Mouse (Mus musculus) erythroblast, embryonic 14.5 days (primary cell): ENCODE measurements around the gene Phactr2. TPM values are rescaled to one million over a fixed set of nuclear protein-coding genes. Genes with fewer than 3 reads are reported as not detected.
"Not testable (repeated sequence)": the region's sequence is repeated elsewhere in the genome, so short reads cannot be mapped to it uniquely, and the experiment has no call there.

ENCODE experiments used
- H3K27me3 ChIP-seq: 2 replicates; pipeline ENCODE4 v1.6.1; 2012; ENCODE audit warnings: inconsistent platforms; ENCODE audit not compliant: control insufficient read depth
- H3K36me3 ChIP-seq: 2 replicates; pipeline ENCODE4 v1.6.1; 2012; ENCODE audit warnings: mild to moderate bottlenecking, inconsistent platforms; ENCODE audit not compliant: control insufficient read depth
- H3K4me1 ChIP-seq: 2 replicates; pipeline ENCODE4 v1.6.1; 2012; ENCODE audit warnings: inconsistent platforms; ENCODE audit not compliant: control insufficient read depth
- H3K4me3 ChIP-seq: replicated peaks from 2 replicates; pipeline ENCODE3; 2012; ENCODE audit warnings: moderate library complexity, mild to moderate bottlenecking, inconsistent platforms
- H3K9me3 ChIP-seq: 2 replicates; pipeline ENCODE4 v1.6.1; 2012; ENCODE audit warnings: low read length, inconsistent platforms, mixed read lengths; ENCODE audit not compliant: control insufficient read depth
- GATA1 ChIP-seq: IDR thresholded peaks from 2 replicates; pipeline ENCODE4 v1.6.1; 2012; ENCODE audit warnings: low read length, inconsistent platforms, mixed read lengths
- TAL1 ChIP-seq: IDR thresholded peaks from 3 replicates; pipeline ENCODE4 v1.6.1; 2012; ENCODE audit warnings: low read length, inconsistent platforms, mixed read lengths
- polyA plus RNA-seq: library from polyadenylated mRNA; stranded (reverse); fragments of >175 nt; gene quantifications from 2 replicates; pipeline ENCODE4 v1.2.3, GENCODE M21; 2012

The Phactr2 gene
- polyA plus RNA-seq, 1 experiment, result 0.02 TPM

- Histone ChIP-seq H3K9me3 (no peaks in the 10 kb centered on the region), H3K4me1 (no peaks in the 10 kb centered on the region), H3K4me3 (no peak overlapping the region), H3K36me3 (no peaks in the 10 kb centered on the region), H3K27me3 (no peaks in the 10 kb centered on the region)
- TF ChIP-seq TAL1 (no peak), GATA1 (no peak)
Observed at GRCm38 (mm10) chr10:13489671-13490070, 15.5 kb upstream of the Phactr2 start.

- TF ChIP-seq TAL1 (no peak), GATA1 (no peak)
- Histone ChIP-seq H3K27me3 (no peaks in the 10 kb centered on the region), H3K4me1 (no peaks in the 10 kb centered on the region), H3K36me3 (no peaks in the 10 kb centered on the region), H3K4me3 (no peak overlapping the region), H3K9me3 (no peaks in the 10 kb centered on the region)
Observed at GRCm38 (mm10) chr10:13485958-13486357, 11.7 kb upstream of the Phactr2 start.

- no peaks in the 10 kb centered on the region; the same call in 1 of the 2 replicates for H3K4me1 ChIP-seq
- no peaks in the 10 kb centered on the region for H3K9me3 ChIP-seq
- peaks cover 24% of the 10 kb centered on the region for H3K27me3 ChIP-seq
- no peak overlapping the region for H3K4me3 ChIP-seq
- no peaks in the 10 kb centered on the region for H3K36me3 ChIP-seq
- TF ChIP-seq GATA1, result no peak
- no peak for TF ChIP-seq TAL1
Observed at GRCm38 (mm10) chr10:13479341-13479740, 5.1 kb upstream of the Phactr2 start.

GRCm38 (mm10) chr10:13475121-13475520 is 909 bp upstream of the Phactr2 start:
- H3K4me3 ChIP-seq, result no peak overlapping the region
- no peak for TF ChIP-seq GATA1
- TF ChIP-seq TAL1, result no peak
- H3K4me1 ChIP-seq, result no peaks in the 10 kb centered on the region; the same call in 1 of the 2 replicates
- H3K9me3 ChIP-seq, result no peaks in the 10 kb centered on the region; the same call in 1 of the 2 replicates
- H3K27me3 ChIP-seq, result peaks cover 54% of the 10 kb centered on the region
- no peaks in the 10 kb centered on the region for H3K36me3 ChIP-seq

GRCm38 (mm10) chr10:13474568-13474955 is 350 bp upstream of the Phactr2 start:
- Histone ChIP-seq H3K4me3 (no peak overlapping the region), H3K36me3 (no peaks in the 10 kb centered on the region), H3K27me3 (peaks cover 54% of the 10 kb centered on the region), H3K4me1 (no peaks in the 10 kb centered on the region; the same call in 1 of the 2 replicates), H3K9me3 (no peaks in the 10 kb centered on the region; the same call in 1 of the 2 replicates)
- TF ChIP-seq GATA1 (no peak), TAL1 (no peak)

- Histone ChIP-seq H3K27me3 (peaks cover 54% of the 10 kb centered on the region), H3K36me3 (no peaks in the 10 kb centered on the region), H3K4me3 (no peak overlapping the region), H3K4me1 (no peaks in the 10 kb centered on the region; the same call in 1 of the 2 replicates), H3K9me3 (no peaks in the 10 kb centered on the region; the same call in 1 of the 2 replicates)
- TF ChIP-seq GATA1 (no peak), TAL1 (no peak)
Observed at GRCm38 (mm10) chr10:13473287-13473832, 852 bp downstream of the Phactr2 start.

- no peaks in the 10 kb centered on the region; the same call in 1 of the 2 replicates for H3K9me3 ChIP-seq
- no peaks in the 10 kb centered on the region for H3K36me3 ChIP-seq
- H3K4me3 ChIP-seq, result no peak overlapping the region
- no peaks in the 10 kb centered on the region; the same call in 1 of the 2 replicates for H3K4me1 ChIP-seq
- H3K27me3 ChIP-seq, result peaks cover 38% of the 10 kb centered on the region
- TF ChIP-seq GATA1 (no peak), TAL1 (no peak)
Observed at GRCm38 (mm10) chr10:13470236-13470635, 4.0 kb downstream of the Phactr2 start.

GRCm38 (mm10) chr10:13468025-13468529 is 6.1 kb downstream of the Phactr2 start:
- peaks cover 16% of the 10 kb centered on the region for H3K27me3 ChIP-seq
- not testable (repeated sequence) for H3K4me3 ChIP-seq, H3K36me3 ChIP-seq, H3K9me3 ChIP-seq, H3K4me1 ChIP-seq

- H3K27me3 ChIP-seq, result peaks cover 6% of the 10 kb centered on the region
Observed at GRCm38 (mm10) chr10:13466925-13467324, 7.3 kb downstream of the Phactr2 start.

GRCm38 (mm10) chr10:13464295-13464694 is 9.9 kb downstream of the Phactr2 start:
- not testable (repeated sequence) for H3K9me3 ChIP-seq, H3K36me3 ChIP-seq, H3K4me1 ChIP-seq, H3K4me3 ChIP-seq, H3K27me3 ChIP-seq

More at GRCm38 (mm10) chr10:13466925-13467324, 7.3 kb downstream of the Phactr2 start:
- H3K36me3 ChIP-seq, result no peaks in the 10 kb centered on the region
- H3K9me3 ChIP-seq, result no peaks in the 10 kb centered on the region
- TF ChIP-seq GATA1 (no peak), TAL1 (no peak)
- H3K4me1 ChIP-seq, result no peaks in the 10 kb centered on the region
- H3K4me3 ChIP-seq, result no peak overlapping the region
